Mouse (Mus musculus) hindbrain, embryonic 10.5 days (tissue): ENCODE measurements around the gene Trpt1. TPM values are rescaled to one million over a fixed set of nuclear protein-coding genes. Genes with fewer than 3 reads are reported as not detected.
"Not testable (repeated sequence)": the region's sequence is repeated elsewhere in the genome, so short reads cannot be mapped to it uniquely, and the experiment has no call there.

Source experiments
- DNase-seq: peaks from one replicate; pipeline ENCODE4 v3.0.0-alpha.2; 2017; ENCODE audit warnings: low spot score
- H3K27ac ChIP-seq: fragments of 300-500 bp; sonication (generic); 2 replicates; pipeline ENCODE4 v1.5.1; 2016; ENCODE audit warnings: mild to moderate bottlenecking, moderate library complexity
- H3K27me3 ChIP-seq: fragments of 300-500 bp; sonication (generic); 2 replicates; pipeline ENCODE4 v1.6.1; 2016; ENCODE audit warnings: mild to moderate bottlenecking; ENCODE audit not compliant: poor library complexity, insufficient read depth, severe bottlenecking
- H3K36me3 ChIP-seq: fragments of 300-500 bp; sonication (generic); 2 replicates; pipeline ENCODE4 v1.6.1; 2016; ENCODE audit warnings: mild to moderate bottlenecking, moderate library complexity
- H3K4me1 ChIP-seq: fragments of 300-500 bp; sonication (generic); replicated peaks from 2 replicates; pipeline ENCODE4 v1.6.1; 2016; ENCODE audit warnings: mild to moderate bottlenecking
- H3K4me3 ChIP-seq: fragments of 300-500 bp; sonication (generic); 2 replicates; pipeline ENCODE4 v1.5.1; 2016; ENCODE audit warnings: mild to moderate bottlenecking, moderate library complexity
- H3K9me3 ChIP-seq: fragments of 300-500 bp; sonication (generic); 2 replicates; pipeline ENCODE4 v1.6.1; 2016; ENCODE audit warnings: mild to moderate bottlenecking, moderate library complexity
- WGBS: fragments of 180-500 bp; shearing (Covaris S2); methylation state at CpG from one replicate; pipeline ENCODE4 v1.1.7; 2016; 5-methylcytosine and 5-hydroxymethylcytosine counted together
- polyA plus RNA-seq: library from polyadenylated mRNA; unstranded; fragments of >200 nt; fragmentation: Nextera tagmentation; extraction: Ambion mirVana; gene quantifications from 2 replicates; pipeline ENCODE4 v1.2.1, GENCODE M21; 2016

Gene Trpt1
- polyA plus RNA-seq, 1 experiment from 2014 or later: 13.5 TPM

DNA sequence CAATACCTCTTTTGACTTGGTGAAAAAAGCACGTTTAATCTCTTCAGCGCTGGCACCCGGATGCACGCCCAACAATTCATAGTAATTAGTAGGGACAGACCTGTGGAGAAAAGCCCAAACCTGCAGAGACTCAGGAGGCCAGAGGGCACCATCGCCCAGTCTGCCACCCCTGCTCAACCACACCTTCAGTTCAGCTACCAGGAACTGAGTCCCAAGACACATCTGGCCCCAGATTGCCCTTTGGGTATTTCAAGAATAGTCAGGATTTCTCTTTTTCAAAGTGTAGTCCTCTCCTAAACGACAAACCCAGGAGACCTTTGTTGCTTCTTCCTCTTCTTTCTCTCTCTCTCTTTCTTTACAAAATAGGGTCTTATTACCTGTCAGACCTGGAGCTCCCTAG, 5.2 kb upstream of the Trpt1 start:
- H3K27ac ChIP-seq: no peak overlapping the region
- peaks cover 72% of the 10 kb centered on the region for H3K4me1 ChIP-seq
- H3K27me3 ChIP-seq: no peaks in the 10 kb centered on the region
- H3K9me3 ChIP-seq: no peaks in the 10 kb centered on the region
- peaks cover 9% of the 10 kb centered on the region; the same call in 1 of the 2 replicates for H3K36me3 ChIP-seq
- DNase-seq: no peak
- 92% methylated on average over 6 of the region's 6 CpGs for WGBS
- no peak overlapping the region for H3K4me3 ChIP-seq

DNA sequence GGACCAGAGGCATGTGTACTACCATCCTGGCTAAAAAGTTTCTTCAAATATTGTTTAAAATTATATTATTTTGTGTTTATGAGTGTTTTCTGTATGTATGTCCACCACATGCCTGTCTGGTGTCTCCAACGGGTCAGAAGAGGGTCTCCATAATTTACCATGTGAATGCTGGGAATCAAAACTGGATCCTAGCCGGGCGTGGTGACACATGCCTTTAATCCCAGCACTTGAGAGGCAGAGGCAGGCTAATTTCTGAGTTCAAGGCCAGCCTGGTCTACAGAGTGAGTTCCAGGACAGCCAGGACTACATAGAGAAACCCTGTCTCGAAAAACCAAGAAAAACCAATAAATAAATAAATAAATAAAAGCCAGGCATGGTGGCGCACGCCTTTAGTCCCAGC, 4.8 kb upstream of the Trpt1 start:
- H3K4me3 ChIP-seq, H3K9me3 ChIP-seq, H3K27ac ChIP-seq, H3K27me3 ChIP-seq, H3K36me3 ChIP-seq, DNase-seq: not testable (repeated sequence)
- peaks cover 72% of the 10 kb centered on the region for H3K4me1 ChIP-seq
- whole genome bisulfite sequencing: 94% methylated on average over 6 of the region's 6 CpGs

DNA sequence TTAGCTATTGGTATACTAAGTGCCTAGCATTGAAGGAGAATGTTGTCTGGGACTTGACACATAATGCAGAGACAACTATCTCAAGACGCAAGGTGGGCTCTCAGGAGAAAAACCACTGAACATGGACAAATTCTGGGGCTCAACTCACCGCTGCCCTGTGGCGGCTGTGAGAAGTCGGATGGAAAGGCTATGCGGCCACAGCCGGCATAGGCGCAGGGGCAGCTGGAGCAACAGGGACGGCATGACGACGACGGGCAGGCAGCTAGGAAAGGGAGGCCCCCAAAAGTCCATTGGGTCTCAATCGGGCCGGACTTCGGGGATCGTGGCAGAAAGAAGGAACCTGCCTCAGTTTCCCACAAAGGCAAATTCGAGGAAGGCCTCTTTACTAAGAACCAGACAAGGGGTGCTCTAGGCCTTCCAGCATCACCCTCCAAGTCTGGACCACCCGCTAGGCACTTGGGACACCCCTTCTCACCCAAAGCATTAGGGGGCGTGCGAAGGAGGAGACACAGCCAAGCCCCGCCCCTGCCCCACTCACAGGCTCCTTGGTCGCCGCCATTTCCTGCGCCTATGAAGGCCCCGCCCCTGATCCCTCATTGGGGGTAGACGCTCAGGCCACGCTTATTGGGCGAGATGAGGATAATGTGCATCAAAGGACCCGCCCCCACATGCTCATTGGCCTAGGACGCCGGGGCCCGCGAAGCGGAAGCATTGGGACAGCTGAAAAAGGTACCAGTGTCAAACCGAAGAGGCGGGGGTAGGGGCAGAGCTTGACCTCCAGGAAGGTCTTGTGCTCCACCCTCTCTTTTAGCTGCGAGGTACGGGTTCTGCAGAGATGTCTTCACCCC, 3.7 kb upstream of the Trpt1 start, which contains the start of gene Dnajc4:
Gene Dnajc4, minus strand, starts transcription at position 562 of the 848 bp plus-strand sequence.
- 3% methylated on average over 37 of the region's 37 CpGs for WGBS
- Histone ChIP-seq H3K4me3 (peak within 1 kb of the TSS; percentile 69), H3K27me3 (no peaks in the 10 kb centered on the region), H3K4me1 (peaks cover 71% of the 10 kb centered on the region), H3K36me3 (0 out of 2 replicates have a peak, but pooled peaks cover 3% of the 10 kb centered on the region), H3K9me3 (no peaks in the 10 kb centered on the region), H3K27ac (peak within 1 kb of the TSS; percentile 89)
- peak; percentile 98 for DNase-seq

DNA sequence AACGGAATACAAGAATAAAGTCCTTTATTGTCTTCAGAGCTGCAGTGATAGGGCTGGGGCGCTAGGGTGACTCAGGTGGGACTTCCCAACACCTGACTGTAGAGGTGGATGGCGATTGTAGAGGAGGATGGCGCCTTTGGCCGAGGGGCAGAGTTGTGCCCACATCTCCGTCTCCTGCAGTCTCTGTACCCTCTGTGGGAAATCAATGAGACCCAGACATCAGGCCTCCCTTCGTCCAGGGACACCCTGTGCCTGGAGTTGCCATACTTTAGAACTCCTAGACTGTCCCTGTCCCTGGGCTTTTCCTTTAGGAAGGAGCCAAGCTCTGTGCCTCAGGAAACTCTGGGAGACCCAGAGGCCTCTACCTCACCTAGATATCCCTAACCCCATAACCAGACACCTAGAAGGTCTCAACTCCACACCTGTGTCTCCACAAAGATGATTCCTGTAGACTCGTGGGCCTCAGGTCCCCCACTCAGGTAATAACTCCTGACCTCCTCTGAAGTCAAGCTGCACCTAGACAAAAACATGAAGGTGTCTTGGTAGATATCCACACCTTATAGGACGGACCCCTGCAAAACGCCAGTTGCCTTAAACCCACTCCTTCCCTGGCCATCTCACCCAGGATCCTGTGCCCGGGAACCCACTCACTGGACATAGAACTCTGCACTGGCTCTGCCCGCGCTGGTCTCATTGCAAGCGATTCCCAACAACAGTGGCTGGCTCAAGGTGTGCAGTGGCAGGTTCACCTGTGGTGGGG, 2.7 kb upstream of the Trpt1 start:
- Histone ChIP-seq H3K27ac (peak overlapping the region; percentile 89), H3K36me3 (peaks cover 9% of the 10 kb centered on the region), H3K4me1 (peaks cover 64% of the 10 kb centered on the region), H3K4me3 (peak overlapping the region; percentile 69), H3K9me3 (no peaks in the 10 kb centered on the region), H3K27me3 (no peaks in the 10 kb centered on the region)
- 61% methylated on average over 14 of the region's 14 CpGs for WGBS
- no peak for DNase-seq

DNA sequence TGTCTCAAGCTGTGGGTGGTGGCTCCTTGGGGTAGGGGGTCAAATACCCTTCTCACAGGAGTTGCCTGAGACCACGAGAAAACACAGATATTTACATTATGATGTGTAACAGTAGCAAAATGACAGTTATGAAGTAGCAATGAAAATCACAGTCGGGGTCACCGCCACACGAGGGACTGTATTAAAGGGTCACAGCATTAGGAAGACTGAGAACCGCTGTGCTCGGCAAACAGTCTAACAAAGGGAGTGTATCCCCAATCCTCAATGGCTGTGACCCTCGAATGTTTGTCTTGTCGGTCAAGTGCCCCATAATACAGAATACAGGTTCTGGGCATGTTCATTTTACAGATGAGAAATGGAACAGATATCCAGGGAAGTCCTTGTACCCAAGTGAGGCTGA, 1.9 kb upstream of the Trpt1 start:
- Histone ChIP-seq H3K4me1 (peaks cover 61% of the 10 kb centered on the region), H3K4me3 (no peak overlapping the region)
- WGBS: 85% methylated on average over 8 of the region's 8 CpGs

DNA sequence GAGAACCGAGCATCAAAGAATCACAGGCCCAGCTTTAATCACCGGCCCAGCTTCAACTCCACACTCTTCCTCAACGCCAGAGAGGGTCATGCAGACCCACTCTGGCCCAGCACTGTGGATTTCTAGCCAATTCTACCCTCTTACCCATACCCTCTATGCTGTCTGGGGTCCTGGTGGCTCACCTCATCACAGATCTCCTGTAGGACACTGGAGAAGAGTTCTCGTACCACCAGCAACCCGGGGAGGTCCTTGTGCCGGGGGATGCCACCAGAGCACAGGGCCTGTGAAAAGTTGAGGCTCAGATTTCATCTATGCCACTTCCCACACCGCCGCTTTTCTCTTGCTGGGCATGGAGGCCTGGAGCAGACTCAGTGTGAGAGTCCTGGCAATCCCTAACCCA, 1.4 kb upstream of the Trpt1 start:
- H3K4me3 ChIP-seq: no peak overlapping the region
- DNase-seq: no peak
- WGBS: 86% methylated on average over 8 of the region's 8 CpGs

More for the DNA sequence above, 1.9 kb upstream of the Trpt1 start:
- no peak overlapping the region for H3K27ac ChIP-seq
- H3K9me3 ChIP-seq: no peaks in the 10 kb centered on the region
- peaks cover 17% of the 10 kb centered on the region for H3K36me3 ChIP-seq
- DNase-seq: no peak
- no peaks in the 10 kb centered on the region for H3K27me3 ChIP-seq

DNA sequence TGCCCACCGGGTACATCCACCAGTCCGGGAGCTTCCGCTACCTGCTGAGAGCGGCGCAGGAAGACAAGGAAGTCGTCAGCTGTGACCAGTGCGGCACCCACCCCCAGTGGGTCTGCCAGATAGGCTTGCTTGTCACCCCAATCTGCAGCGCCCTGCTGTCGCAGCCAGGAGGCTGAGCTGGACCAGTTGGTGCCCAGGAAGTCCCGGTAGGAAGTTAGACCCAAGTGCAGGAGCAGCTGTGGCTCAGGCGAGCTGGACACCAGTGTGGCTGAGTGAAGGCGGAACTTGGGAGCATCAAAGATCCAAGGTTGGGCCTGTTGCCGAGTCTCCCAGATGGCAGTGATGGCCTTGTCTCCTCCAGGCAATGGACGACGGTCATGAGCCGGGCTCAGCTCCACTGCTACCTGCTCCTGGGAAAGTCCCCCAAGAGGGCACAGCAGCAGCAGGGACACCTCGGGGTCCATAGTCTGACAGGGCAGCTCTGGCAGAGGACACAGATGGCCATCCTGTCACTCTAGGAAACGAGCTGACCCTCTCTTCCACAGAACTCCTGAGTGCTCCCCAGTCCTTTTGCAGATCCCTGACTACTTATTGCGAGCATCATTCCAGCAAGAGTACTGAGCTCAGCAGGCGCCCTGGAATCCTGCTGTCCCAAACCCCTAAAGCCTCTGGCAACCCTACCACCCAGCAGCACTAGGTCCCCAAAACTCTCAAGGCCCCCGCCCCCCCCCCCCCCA, 508 bp upstream of the Trpt1 start:
- Histone ChIP-seq H3K4me3 (peak overlapping the region; percentile 72), H3K4me1 (peaks cover 55% of the 10 kb centered on the region), H3K27me3 (no peaks in the 10 kb centered on the region), H3K9me3 (no peaks in the 10 kb centered on the region), H3K36me3 (peaks cover 28% of the 10 kb centered on the region), H3K27ac (peak overlapping the region; percentile 90)
- DNase-seq: no peak
- WGBS: 50% methylated on average over 21 of the region's 21 CpGs

More for the DNA sequence above, 1.4 kb upstream of the Trpt1 start:
- Histone ChIP-seq H3K36me3 (peaks cover 18% of the 10 kb centered on the region), H3K27ac (no peak overlapping the region), H3K4me1 (peaks cover 57% of the 10 kb centered on the region), H3K9me3 (no peaks in the 10 kb centered on the region), H3K27me3 (no peaks in the 10 kb centered on the region)

DNA sequence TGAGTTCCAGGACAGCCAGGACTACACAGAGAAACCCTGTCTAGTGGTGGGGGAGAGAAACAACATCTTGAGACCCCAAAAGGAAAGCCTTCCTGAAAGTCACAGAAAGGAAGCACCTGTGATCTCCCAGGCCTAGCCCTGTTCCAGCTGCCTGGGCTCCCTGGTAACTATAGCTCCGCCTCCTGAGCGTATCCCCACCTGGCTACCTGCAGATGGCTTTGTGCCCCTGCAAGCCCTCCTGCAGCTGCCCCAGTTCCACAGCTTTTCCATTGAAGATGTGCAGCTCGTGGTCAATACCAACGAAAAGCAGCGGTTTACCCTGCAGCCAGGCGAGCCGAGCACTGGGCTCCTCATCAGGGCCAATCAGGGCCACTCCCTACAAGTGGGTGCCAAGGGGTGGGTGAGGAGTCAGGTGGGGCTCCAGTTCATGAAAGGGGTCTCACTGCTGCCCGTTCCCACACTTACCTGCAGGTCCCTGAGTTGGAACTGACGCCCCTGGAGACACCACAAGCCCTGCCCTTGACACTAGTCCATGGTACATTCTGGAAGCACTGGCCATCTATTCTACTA, 1.9 kb downstream of the Trpt1 start:
- H3K36me3 ChIP-seq: peaks cover 43% of the 10 kb centered on the region
- H3K4me1 ChIP-seq: peaks cover 44% of the 10 kb centered on the region
- no peak for DNase-seq
- no peaks in the 10 kb centered on the region for H3K27me3 ChIP-seq
- H3K27ac ChIP-seq: no peak overlapping the region
- 84% methylated on average over 9 of the region's 9 CpGs for WGBS
- no peak overlapping the region for H3K4me3 ChIP-seq
- no peaks in the 10 kb centered on the region for H3K9me3 ChIP-seq

DNA sequence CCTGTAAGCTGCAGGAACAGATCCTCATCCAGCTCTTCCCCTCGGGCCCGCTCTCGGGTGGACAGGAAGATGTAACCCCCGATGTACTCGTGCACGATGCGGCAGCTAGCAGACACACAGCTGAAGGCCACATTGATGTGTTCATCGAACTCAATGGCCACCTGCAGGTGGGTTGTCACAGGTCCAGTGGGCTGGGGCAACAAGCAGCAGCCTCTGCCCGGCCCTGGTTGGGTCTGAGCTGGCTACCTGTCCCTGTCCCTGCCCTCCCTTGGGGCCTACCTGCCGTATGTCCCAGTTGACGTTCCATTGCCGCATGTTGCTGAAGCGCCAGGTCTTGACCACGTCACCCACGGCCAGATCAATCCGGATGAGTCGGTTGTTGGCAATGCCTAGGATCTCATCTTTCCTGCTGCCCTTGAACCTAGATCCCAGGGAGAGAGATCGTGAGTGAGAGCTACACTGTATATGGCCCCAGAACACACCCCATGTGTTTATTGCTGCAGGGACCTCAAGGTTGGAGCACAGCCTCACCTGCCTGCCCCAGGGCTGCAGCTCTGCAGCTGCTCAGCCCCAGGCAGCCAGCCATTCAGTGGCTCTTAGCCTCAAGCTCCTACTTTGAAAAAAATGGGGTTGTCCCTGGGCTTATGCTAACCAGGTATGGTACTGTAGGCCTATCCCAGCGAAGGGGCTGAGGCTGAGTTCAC, 3.6 kb downstream of the Trpt1 start:
- no peak overlapping the region for H3K27ac ChIP-seq

DNA sequence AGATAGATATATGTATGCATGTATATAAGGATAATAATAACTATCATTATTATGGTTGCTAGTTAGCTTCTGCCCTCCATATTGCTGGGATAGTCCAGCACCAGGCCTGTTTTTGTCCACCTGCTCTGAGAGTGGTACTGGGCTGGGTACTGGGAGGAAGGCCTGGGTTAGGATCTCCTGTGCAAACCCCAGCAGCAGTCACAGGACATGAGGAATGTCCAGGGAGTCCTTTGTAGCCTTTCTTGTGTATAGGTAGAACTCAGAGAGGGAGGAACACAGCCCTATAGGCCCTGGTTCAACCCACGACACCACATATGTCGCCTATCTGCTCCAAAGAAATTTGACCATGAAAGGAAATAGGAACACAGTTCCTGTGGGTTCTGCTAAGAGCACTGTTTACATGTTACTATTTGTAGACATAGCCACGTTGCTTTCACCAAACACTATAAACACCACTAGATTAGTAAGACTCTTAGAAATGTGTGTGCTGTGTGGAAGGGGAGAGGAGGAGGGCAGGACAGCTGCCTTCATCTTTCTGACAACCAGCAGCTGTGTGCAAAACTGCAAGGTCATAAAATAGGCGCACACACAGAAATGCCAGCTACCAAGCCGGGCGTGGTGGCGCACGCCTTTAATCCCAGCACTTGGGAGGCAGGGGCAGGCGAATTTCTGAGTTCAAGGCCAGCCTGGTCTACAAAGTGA, 11.1 kb downstream of the Trpt1 start:
- DNase-seq: no peak
- Histone ChIP-seq H3K9me3 (no peaks in the 10 kb centered on the region), H3K27ac (no peak overlapping the region), H3K36me3 (0 out of 2 replicates have a peak, but pooled peaks cover 5% of the 10 kb centered on the region), H3K4me1 (0 out of 2 replicates have a peak, but pooled peaks cover 3% of the 10 kb centered on the region), H3K4me3 (no peak overlapping the region), H3K27me3 (no peaks in the 10 kb centered on the region)
- WGBS: 90% methylated on average over 9 of the region's 9 CpGs

More for the DNA sequence above, 3.6 kb downstream of the Trpt1 start:
- 93% methylated on average over 19 of the region's 19 CpGs for WGBS
- Histone ChIP-seq H3K27me3 (no peaks in the 10 kb centered on the region), H3K9me3 (no peaks in the 10 kb centered on the region), H3K4me1 (peaks cover 32% of the 10 kb centered on the region), H3K36me3 (peaks cover 43% of the 10 kb centered on the region), H3K4me3 (no peak overlapping the region)
- DNase-seq: no peak

DNA sequence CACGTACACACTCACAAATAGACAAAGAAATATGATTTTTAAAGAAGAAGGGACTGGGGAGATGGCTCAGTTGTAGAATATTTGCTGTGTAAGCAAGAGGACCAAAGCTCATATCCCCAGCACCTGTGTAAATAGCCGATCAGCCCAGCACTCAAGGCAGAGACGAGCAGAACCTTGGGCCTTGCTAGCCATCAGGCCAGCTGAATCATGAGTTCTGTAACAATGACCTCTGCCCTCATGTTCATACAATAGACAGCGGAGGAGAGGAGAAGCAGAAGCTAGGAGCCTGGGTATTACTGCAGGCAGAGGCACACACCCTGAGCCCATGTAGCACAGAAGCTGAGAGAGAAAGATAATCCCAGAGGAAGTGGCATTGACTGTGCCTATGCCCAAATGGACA, 16.5 kb downstream of the Trpt1 start:
- no peak overlapping the region for H3K4me3 ChIP-seq
- no peaks in the 10 kb centered on the region for H3K9me3 ChIP-seq
- H3K4me1 ChIP-seq: no peaks in the 10 kb centered on the region
- WGBS: 82% methylated on average over 4 of the region's 4 CpGs
- no peaks in the 10 kb centered on the region for H3K27me3 ChIP-seq
- no peak for DNase-seq
- H3K27ac ChIP-seq: no peak overlapping the region
- H3K36me3 ChIP-seq: peaks cover 34% of the 10 kb centered on the region
